ENCODE assay signal across 9 mouse cellular contexts in the genomic region with DNA sequence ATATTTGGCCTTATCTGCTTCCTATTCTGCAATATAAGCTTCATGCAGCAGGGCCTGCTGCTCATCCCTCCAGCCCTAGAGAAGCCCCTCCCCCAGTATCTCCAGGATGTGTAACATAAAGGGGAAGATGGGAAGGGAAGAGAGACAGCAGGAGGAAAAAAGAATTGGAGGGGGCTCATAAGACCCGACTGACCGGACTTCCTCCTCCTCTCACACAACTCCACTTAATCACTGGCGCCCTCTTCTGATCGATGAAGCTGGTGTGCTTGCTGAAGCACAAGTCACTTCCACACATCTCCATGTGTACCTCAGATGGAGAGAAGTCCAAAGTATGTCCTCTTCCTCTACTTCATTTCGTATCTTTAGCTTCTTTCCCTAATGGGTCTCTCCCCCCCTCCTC.
DNase-seq lines count a peak whose midpoint lies in the region; ATAC-seq lines count a peak whose summit lies in the region.
"Had no signal": no experiment of that assay in that cellular context is flagged by ENCODE, and none has a peak within 500 bp of the region (broad histone marks: within the 10 kb centered on the region; RNA-seq: fewer than 3 reads in every experiment).

No protein-coding gene starts in this region.

- H3K4me2 ChIP-seq in midbrain, embryonic 11.5 days = no peak overlapping the region
- H3K4me2 ChIP-seq in midbrain, embryonic 16.5 days (ENCODE audit: low read length) = no peak overlapping the region
- H3K4me2 ChIP-seq: liver, embryonic 13.5 days had no signal

- no peaks in the 10 kb centered on the region for H3K36me3 ChIP-seq in midbrain, embryonic 11.5 days (ENCODE audit: control insufficient read depth, insufficient read depth, low read length)
- no peaks in the 10 kb centered on the region for H3K36me3 ChIP-seq in midbrain, embryonic 16.5 days (ENCODE audit: control insufficient read depth, insufficient read depth, low read length)
- H3K36me3 ChIP-seq: liver, embryonic 13.5 days had no signal

- no peak overlapping the region for H3K4me3 ChIP-seq in midbrain, embryonic 11.5 days (ENCODE audit: low read depth, low read length)
- H3K4me3 ChIP-seq in midbrain, embryonic 16.5 days (ENCODE audit: low read depth, low read length) = no peak overlapping the region
- H3K4me3 ChIP-seq: liver, embryonic 13.5 days had no signal

- DNase-seq in adrenal gland, adult (ENCODE audit: inconsistent age in 2 of 2, low spot score in 1 of 2) = peak; percentile 7 to 71
- no peak for DNase-seq in adrenal gland, postnatal 4 days (ENCODE audit: low spot score in 2 of 2)
- DNase-seq in midbrain, embryonic 11.5 days (ENCODE audit: low spot score, missing footprints) = peak; percentile 86
- peak; percentile 81 for DNase-seq in embryo, embryonic 11 days
- DNase-seq in layer of hippocampus, adult 9-11 months = peak; percentile 16
- peak; percentile 69 for DNase-seq in retina, postnatal 1 day
- DNase-seq: liver, embryonic 13.5 days had no signal

- peaks cover 3% of the 10 kb centered on the region for H3K4me1 ChIP-seq in midbrain, embryonic 11.5 days (ENCODE audit: control insufficient read depth, insufficient read depth, low read length)
- H3K4me1 ChIP-seq in midbrain, embryonic 16.5 days (ENCODE audit: control insufficient read depth, insufficient read depth, low read length) = peaks cover 4% of the 10 kb centered on the region
- H3K4me1 ChIP-seq: liver, embryonic 13.5 days had no signal

- ATAC-seq in midbrain, embryonic 11.5 days (ENCODE audit: low FRiP score) = peak; percentile 42; the same call in 1 of the 2 replicates
- no peak for ATAC-seq in midbrain, embryonic 16.5 days
- no peak for ATAC-seq in inflammation-experienced regulatory T-cells, adult 6 months

- H3K9ac ChIP-seq in midbrain, embryonic 11.5 days (ENCODE audit: low read length) = peak overlapping the region; percentile 11; the same call in 1 of the 2 replicates
- H3K9ac ChIP-seq in midbrain, embryonic 16.5 days (ENCODE audit: low read depth, low read length) = no peak overlapping the region
- H3K9ac ChIP-seq: liver, embryonic 13.5 days had no signal

- no peaks in the 10 kb centered on the region for H3K27me3 ChIP-seq in midbrain, embryonic 11.5 days (ENCODE audit: control insufficient read depth, insufficient read depth, low read length)
- H3K27me3 ChIP-seq in midbrain, embryonic 16.5 days (ENCODE audit: control insufficient read depth, insufficient read depth, low read depth, low read length) = no peaks in the 10 kb centered on the region
- H3K27me3 ChIP-seq: liver, embryonic 13.5 days had no signal

- H3K9me3 ChIP-seq in midbrain, embryonic 11.5 days (ENCODE audit: control insufficient read depth, low read length) = no peaks in the 10 kb centered on the region
- H3K9me3 ChIP-seq in midbrain, embryonic 16.5 days (replicated peaks; ENCODE audit: control insufficient read depth, low read length, poor library complexity, severe bottlenecking) = no peaks in the 10 kb centered on the region
- H3K9me3 ChIP-seq: liver, embryonic 13.5 days had no signal

- H3K27ac ChIP-seq in midbrain, embryonic 11.5 days (ENCODE audit: low read depth, low read length) = no peak overlapping the region
- no peak overlapping the region for H3K27ac ChIP-seq in midbrain, embryonic 16.5 days (ENCODE audit: low read length)
- H3K27ac ChIP-seq: liver, embryonic 13.5 days had no signal

- 8% methylated on average over 5 of the region's 5 CpGs for WGBS in midbrain, embryonic 11.5 days
- WGBS in midbrain, embryonic 16.5 days = 5% methylated on average over 5 of the region's 5 CpGs

Comparison
In these comparisons a context has a peak if more than half of its experiments do, and no peak if none do; other contexts are left out.
1. DNase-seq: peak in adrenal gland, adult (2 of 2), midbrain, embryonic 11.5 days (single experiment), embryo, embryonic 11 days (single experiment), layer of hippocampus, adult 9-11 months (single experiment) and retina, postnatal 1 day (single experiment); none in adrenal gland, postnatal 4 days (0 of 2).